Mouse (Mus musculus) left cerebral cortex, postnatal 10 days (tissue): Measurements from ENCODE around the gene Npas3. TPM values are rescaled to one million over a fixed set of nuclear protein-coding genes. Genes with fewer than 3 reads are reported as not detected.
A peak's percentile ranks its signal among the peaks of the same experiment; 100 is the strongest.

Experiments used
- DNase-seq, 2 experiments: peaks; one replicate each; pipeline ENCODE4 v3.0.0; 2021 to 2022; ENCODE audit warnings: low spot score in 2 of 2, mixed read lengths in 1 of 2; ENCODE audit errors: extremely low spot score in 1 of 2
- intact Hi-C: fragments of 180-260 bp; cut with DNase I; formaldehyde crosslinking; loops from one replicate; pipeline ENCODE4 v1.15.1; 2025
- total RNA-seq, 2 experiments: library from RNA; stranded (reverse); gene quantifications; 2 replicates each; pipeline ENCODE4 v1.2.3; 2021

Gene Npas3
- total RNA-seq, 2 experiments from 2014 or later, result 32.8 to 33.8 TPM

DNA sequence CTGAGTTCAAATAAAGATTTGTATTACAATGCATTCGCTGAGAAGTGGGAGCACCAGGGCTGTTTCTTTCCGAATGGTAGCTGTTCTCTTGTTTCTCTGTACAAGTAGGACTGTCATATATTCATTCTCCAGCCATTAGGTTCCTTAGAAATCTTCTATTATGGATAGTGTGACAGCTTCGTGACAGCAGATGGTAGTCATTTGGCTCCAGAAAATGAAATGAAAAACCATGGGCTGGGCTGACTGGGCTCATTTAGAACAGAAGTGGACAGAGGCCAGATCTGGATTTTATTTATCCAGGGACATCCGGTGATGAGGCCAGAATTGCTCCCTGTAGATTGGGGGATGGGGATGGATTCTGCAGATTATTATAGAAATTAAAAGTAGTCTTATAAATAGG lies 621.5 kb downstream of the Npas3 start:
- intact Hi-C loops, result no loop called here
- DNase-seq, result no peak

GRCm38 (mm10) chr12:53875226-53875625 lies 626.7 kb downstream of the Npas3 start:
- intact Hi-C loops, result no loop called here
- DNase-seq, result no peak

DNA sequence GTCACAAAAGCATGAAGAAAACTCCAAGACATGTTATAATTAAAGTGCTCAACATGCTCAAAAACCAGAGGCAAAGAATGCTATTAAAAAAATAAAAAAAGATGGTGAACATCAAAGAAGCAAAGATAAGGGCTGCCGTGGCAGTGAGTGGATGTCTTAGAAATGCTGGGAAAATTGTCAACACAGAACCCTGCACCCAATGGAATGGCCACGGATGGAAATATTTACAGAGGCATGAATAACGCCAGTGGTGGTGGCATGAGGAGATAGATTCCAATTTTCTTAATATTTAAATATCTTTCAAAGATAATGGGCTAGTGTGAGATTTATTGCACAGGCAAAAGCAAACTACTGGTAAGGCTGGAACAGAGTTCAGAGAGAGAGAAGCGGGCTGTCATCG lies 628.2 kb downstream of the Npas3 start:
- DNase-seq, result no peak
- intact Hi-C loops, result no loop called here

DNA sequence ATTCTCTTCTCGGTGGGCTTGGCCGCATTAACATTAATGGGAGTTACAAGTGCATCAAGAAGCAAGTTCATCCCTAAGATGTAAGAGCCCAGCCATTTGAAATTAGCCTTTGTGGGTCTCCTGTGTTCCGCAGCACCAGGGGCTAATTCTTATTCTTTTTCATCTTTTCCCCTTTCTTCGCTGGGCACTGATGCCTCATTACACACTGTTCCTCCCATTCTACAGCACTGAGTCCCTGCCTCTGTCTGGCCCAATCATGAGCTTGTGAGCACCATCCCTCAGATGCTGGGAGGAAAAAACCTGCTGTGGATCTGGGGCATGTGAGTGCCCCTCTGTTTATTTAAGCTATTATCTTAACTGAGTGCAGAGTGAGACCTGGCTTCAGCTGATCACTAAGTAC lies 633.2 kb downstream of the Npas3 start:
- no peak for DNase-seq
- intact Hi-C loops, result no loop called here

DNA sequence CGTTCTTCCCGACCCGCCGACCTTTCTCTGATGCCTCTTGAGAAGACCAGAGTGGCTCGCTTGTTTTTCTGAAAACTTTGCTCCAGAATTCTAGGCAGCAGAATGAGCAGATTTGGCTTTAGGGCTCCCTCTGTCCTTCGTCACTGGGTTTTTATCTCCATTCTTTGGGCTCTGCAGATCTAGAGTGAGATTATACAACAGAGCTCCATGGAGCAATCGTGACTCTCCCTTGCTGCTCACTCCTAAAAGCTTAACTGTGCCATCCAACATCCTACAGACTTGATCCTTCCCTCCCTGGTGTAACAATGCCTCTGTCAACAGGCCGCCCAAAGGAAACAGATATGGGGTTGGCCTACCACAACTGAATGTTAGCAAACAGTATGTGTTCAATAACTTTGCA lies 634.4 kb downstream of the Npas3 start:
- DNase-seq, result no peak
- intact Hi-C loops, result no loop called here

GRCm38 (mm10) chr12:53888624-53889023 lies 640.1 kb downstream of the Npas3 start:
- intact Hi-C loops, result no loop called here

DNA sequence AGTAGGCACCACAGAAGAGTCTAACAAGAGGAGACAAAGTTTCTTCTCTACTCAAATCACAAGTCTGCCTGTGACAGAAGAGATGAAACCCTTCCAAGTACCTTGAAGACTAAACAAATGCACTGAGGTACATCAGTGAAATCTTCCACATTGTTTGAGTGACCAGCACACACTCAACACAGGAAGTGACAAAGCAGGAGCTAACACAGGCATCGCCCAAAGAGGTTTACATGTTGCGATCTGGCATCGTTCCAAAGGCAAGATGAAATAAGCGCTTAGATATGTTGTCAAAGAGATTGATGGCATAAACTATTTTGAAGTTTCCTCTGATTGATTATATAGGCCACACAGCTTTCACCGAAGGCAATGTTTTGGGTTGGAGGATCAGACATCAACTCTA lies 647.4 kb downstream of the Npas3 start:
- intact Hi-C loops, result no loop called here
- no peak for DNase-seq

More at GRCm38 (mm10) chr12:53888624-53889023, 640.1 kb downstream of the Npas3 start:
- DNase-seq, result no peak

GRCm38 (mm10) chr12:53908761-53909160 lies 660.3 kb downstream of the Npas3 start:
- intact Hi-C loops, result no loop called here
- DNase-seq, result no peak

DNA sequence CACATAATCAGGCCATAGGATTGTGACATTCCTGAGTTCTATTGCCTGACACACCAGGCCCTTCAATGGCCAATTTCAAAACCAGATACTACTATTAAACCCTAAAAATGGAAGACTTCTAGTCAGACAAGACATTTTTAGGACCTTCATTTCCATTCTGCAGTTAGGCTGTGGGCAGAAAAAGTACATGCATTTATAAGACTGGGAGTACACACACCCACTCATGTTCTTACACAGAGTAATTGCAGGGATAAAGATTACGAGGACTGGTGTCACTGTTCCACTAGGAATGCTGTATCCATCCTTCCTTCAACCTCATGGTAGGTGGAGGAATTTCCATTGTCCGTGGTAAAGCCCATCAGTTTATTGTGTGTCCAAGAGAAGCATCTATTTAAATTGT lies 661.7 kb downstream of the Npas3 start:
- intact Hi-C loops, result no loop called here
- DNase-seq, result no peak

GRCm38 (mm10) chr12:53922153-53922552 lies 673.7 kb downstream of the Npas3 start:
- intact Hi-C loops, result no loop called here

GRCm38 (mm10) chr12:53948826-53949225 lies 700.3 kb downstream of the Npas3 start:
- DNase-seq, result no peak
- intact Hi-C loops, result no loop called here

More at GRCm38 (mm10) chr12:53922153-53922552, 673.7 kb downstream of the Npas3 start:
- no peak for DNase-seq

DNA sequence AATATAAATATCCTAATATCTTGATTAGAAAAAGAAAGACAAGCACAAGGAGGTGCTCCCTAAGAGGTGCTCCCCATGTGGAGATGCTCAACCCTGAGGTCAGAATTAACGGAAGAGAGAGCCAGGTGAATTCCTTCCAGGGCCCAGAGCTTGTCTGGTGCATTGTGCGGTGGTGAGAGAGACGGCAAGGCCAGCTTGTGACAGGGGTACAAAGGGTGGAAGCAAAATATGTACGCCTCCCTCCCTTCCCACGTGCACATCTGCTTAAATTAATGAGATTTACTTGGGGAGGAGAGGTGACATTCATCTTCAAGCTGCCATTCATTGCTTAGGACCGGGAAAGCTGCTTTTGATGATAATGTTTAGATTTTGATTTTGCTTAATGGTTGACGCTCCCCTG lies 713.5 kb downstream of the Npas3 start:
- intact Hi-C loops, result no loop called here
- no peak for DNase-seq

GRCm38 (mm10) chr12:53963534-53963933 lies 715.1 kb downstream of the Npas3 start:
- intact Hi-C loops, result no loop called here
- DNase-seq, result no peak

- DNase-seq, result no peak
- intact Hi-C loops, result no loop called here
These were observed 721.1 kb downstream of the Npas3 start for GRCm38 (mm10) chr12:53969378-53970174.

DNA sequence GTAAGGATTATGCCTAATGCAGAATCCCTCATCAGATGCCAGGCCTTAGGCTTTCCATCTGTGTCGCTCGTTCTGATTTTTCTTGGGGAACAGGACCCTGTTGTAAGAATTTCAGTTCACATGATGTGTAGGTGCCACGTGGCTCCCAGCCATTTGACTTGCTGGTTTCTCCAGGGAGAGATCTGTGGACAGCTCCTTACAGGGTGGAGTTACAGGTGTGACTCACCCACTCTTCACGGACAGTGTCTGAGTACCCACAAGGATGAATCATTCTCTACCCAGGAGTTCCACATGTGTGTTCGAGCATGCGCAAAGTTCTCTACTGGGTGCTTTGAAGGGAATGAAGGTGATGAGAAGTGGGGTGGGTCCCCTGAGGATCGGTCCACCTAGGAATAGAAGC lies 722.2 kb downstream of the Npas3 start:
- DNase-seq, result no peak
- intact Hi-C loops, result no loop called here

DNA sequence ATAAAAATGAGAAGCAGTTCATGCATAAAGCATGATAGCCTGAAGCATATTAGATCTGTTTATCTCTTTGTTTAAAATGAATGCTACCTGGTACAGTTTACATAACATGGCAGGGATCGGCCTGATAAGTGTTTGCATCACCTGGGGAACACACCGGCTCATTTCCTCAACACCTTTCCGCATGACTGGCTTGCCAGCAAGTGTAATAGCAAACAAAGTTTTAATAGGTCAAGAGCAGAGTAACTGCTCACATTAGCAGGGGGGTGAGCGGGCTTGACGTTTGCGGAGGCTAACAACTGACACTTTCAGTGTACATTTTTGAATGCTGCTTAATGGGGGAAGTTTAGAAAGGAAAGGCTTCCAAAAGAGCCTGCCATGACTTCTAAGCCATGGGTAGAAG lies 724.9 kb downstream of the Npas3 start:
- intact Hi-C loops, result no loop called here
- DNase-seq, result no peak

DNA sequence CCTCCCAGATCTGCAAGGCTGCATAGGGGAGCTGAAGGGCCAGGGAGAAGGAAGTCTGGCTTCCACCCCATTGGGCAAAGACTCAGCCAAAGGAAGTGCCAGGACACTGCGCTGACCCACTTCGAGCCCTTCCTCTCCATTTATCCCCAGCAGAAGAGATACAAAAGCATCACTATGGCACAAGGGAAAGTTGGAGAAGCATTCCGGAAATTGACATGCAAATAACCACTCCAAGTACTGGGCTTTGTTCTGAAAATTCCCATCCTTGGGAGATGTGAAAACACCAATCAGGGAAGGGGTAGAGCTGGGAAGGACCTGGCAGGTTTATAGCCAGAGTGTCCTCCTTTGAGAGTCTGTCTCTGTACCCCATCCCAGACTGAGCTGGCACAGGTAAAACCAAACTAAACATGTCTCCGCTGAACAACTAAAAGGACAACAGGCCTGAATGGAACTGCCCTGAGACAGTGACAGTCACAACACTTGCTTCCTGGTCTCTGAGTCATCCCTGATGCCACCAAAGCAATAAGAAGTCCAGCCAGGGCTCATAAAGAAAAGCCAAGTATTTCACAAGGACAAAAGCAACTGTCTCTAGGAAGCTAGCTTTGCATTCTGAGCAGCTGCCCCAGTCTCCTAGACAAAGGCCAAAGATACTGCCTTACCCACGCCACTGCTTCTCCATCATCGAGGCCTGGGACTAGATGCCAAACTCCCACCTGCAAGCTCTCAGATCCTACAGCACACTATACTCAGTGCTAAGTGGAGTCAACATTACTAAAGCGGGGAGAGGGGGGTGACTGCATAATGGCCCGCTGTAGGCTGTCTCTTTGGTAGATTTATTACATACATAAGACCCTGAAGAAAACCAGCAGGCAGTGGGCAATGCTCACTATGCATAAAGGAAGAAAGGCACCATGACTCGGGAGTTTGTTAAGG lies 733.4 kb downstream of the Npas3 start:
- peak; percentile 40 to 46 for DNase-seq
- intact Hi-C loops, result no loop called here

- no peak for DNase-seq
- intact Hi-C loops, result no loop called here
These were observed 735.5 kb downstream of the Npas3 start for GRCm38 (mm10) chr12:53983946-53984345.

DNA sequence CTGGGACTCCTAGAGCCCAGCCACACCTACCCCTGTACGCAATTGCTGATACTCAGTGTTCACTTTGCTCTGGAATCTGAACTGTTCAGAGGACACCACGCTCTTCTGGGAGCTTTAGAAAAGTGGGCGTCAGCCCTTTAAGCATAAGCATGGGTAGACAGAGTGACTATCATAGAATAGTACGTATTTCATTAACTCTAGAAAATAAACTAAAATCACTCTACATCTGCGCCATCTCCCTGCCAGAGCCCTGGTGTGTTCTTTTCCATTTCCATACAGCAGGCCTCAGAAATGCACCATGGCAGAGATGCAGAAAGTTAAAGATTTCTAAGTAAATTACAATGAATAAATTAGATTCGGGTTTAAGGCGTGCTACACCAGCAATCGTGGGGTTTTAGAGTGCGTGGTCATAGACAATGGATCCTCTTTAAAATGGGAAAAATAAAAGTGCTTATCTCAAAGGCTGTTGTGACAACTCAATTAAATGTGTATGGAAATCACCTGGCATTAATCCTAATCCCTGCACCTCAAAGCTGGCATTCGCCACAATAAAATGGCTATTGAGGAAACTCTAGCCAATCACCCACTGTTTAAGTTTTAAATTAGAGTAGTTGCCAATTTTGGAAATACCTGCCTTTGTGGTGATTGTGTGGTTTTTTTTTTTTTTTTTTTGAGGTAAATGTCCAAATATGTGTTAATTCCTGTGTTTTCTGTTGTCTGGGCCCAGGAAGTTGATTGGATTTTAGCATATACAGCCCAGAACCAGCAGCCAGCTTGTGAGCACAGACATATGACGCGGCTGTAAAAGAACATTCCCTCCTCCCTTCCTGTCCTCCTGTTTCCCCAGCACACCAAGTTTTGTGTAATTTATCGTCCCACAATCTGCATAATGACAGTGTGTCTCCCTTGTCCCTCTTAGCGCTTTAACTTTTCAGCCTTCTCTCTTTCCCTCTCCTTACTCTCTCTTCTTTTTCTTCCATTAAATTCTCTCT lies 737.7 kb downstream of the Npas3 start:
- intact Hi-C loops, result no loop called here
- DNase-seq, result no peak
